Mouse (Mus musculus): ENCODE measurements at regions not wholly inside any gene's neighbourhood (a gene's known extent, or its start where the extent isn't known, plus 50 kb on each side); places are given as distances from the start of the nearest gene placed in this dataset.

- peak in 1 of 2 experiments; percentile 15 for DNase-seq
Observed at GRCm38 (mm10) chr17:87531411-87532157, 84.8 kb upstream of the Calm2 start.

- no peak for DNase-seq
Observed at GRCm38 (mm10) chr17:87532158-87532545, 85.4 kb upstream of the Calm2 start.

GRCm38 (mm10) chr17:87532762-87533161 lies 86.0 kb upstream of the Calm2 start:
- no peak for DNase-seq

GRCm38 (mm10) chr17:87549568-87549967 lies 86.2 kb upstream of the Epcam start:
- DNase-seq, result no peak

- no peak for DNase-seq
Observed at GRCm38 (mm10) chr17:87550518-87551164, 85.1 kb upstream of the Epcam start.

- no peak for DNase-seq
Observed at GRCm38 (mm10) chr17:87554561-87554960, 81.2 kb upstream of the Epcam start.

- no peak for DNase-seq
Observed at GRCm38 (mm10) chr17:87558419-87558818, 77.4 kb upstream of the Epcam start.

GRCm38 (mm10) chr17:87559641-87560040 lies 76.1 kb upstream of the Epcam start:
- no peak for DNase-seq

GRCm38 (mm10) chr17:87560923-87561322 lies 74.9 kb upstream of the Epcam start:
- DNase-seq, result no peak

- no peak for DNase-seq
Observed at GRCm38 (mm10) chr17:87563375-87563774, 72.4 kb upstream of the Epcam start.

GRCm38 (mm10) chr17:87565631-87566030 lies 70.1 kb upstream of the Epcam start:
- no peak for DNase-seq

GRCm38 (mm10) chr17:87566296-87566695 lies 69.5 kb upstream of the Epcam start:
- DNase-seq, result no peak

GRCm38 (mm10) chr17:87566996-87567395 lies 68.8 kb upstream of the Epcam start:
- no peak for DNase-seq

GRCm38 (mm10) chr17:87567475-87567874 lies 68.3 kb upstream of the Epcam start:
- DNase-seq, result no peak

GRCm38 (mm10) chr17:87569981-87570380 lies 65.8 kb upstream of the Epcam start:
- no peak for DNase-seq

- DNase-seq, result peak in 1 of 2 experiments; percentile 17
Observed at GRCm38 (mm10) chr17:87570676-87571344, 65.0 kb upstream of the Epcam start.

- peak; percentile 96 to 99 for DNase-seq
Observed at GRCm38 (mm10) chr17:87571345-87571932, 64.3 kb upstream of the Epcam start.

- DNase-seq, result no peak
Observed at GRCm38 (mm10) chr17:87583575-87583974, 52.2 kb upstream of the Epcam start.

- no peak for DNase-seq
Observed at GRCm38 (mm10) chr17:87585355-87585754, 50.4 kb upstream of the Epcam start.
